Comparison of ENCODE assay signal across 8 mouse cellular contexts in the genomic region with DNA sequence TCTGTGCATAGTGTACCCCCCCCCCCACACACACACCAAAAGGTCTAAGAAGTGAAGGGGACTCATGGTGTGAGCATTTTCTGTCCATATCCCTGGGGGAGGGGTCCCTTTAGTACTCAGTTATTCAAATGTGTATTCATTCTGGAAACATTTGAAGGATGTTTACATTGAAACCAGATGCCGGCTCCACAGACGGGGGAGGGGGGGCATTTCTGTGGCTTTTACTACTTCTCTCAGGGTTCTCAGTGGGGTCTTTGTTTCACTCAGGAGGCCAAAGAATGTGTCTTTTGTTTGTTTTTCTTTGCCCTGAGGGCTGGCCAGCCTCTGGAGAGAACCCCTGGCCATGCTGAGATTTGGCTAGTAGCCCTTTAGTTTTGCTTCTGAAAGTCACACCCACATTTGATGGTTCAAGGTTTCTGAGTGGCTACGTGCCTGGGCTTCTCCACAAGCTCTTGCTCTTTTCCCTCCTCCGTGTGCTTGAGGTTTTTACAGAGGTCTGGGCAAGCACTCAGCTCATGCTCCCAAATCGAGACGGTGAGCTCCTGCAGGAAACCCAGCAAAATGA. TPM values are rescaled to one million over a fixed set of nuclear protein-coding genes. Genes with fewer than 3 reads are reported as not detected.
A peak's percentile ranks its signal among the peaks of the same experiment; 100 is the strongest.
DNase-seq lines count a peak whose midpoint lies in the region; ATAC-seq and TF ChIP-seq lines count a peak whose summit lies in the region.

No protein-coding gene starts in this region.

- no peaks in the 10 kb centered on the region for H3K27me3 ChIP-seq in heart, embryonic 13.5 days (replicated peaks)
- H3K27me3 ChIP-seq in heart, adult 2 months (ENCODE audit: control insufficient read depth, insufficient read depth, low read length): no peaks in the 10 kb centered on the region
- H3K27me3 ChIP-seq in embryonic facial prominence, embryonic 10.5 days (replicated peaks; ENCODE audit: low read depth, poor library complexity, severe bottlenecking): no peaks in the 10 kb centered on the region
- H3K27me3 ChIP-seq in intestine, embryonic 16.5 days (replicated peaks; ENCODE audit: control insufficient read depth, insufficient read depth, low read length): no peaks in the 10 kb centered on the region
- H3K27me3 ChIP-seq in neural tube, embryonic 11.5 days (ENCODE audit: control insufficient read depth, insufficient read depth, low read length): no peaks in the 10 kb centered on the region

- H3K4me3 ChIP-seq in heart, embryonic 13.5 days: no peak overlapping the region
- no peak overlapping the region for H3K4me3 ChIP-seq in heart, adult 2 months
- 0 out of 2 replicates have a peak overlapping the region, but pooled peaks have one; percentile 18 for H3K4me3 ChIP-seq in embryonic facial prominence, embryonic 10.5 days
- H3K4me3 ChIP-seq in intestine, embryonic 16.5 days (ENCODE audit: low read length): no peak overlapping the region
- H3K4me3 ChIP-seq in neural tube, embryonic 11.5 days (ENCODE audit: low read depth, low read length): no peak overlapping the region

- ATAC-seq in heart, embryonic 13.5 days (ENCODE audit: extremely low read depth, insufficient number of reproducible peaks, low FRiP score, low TSS enrichment): peak; percentile 43; the same call in 1 of the 2 replicates
- peak; percentile 83 for ATAC-seq in intestine, embryonic 16.5 days
- peak; percentile 45 for ATAC-seq in neural tube, embryonic 11.5 days (ENCODE audit: insufficient read depth, low FRiP score, low TSS enrichment)
- ATAC-seq in cerebellum, adult (ENCODE audit: insufficient number of reproducible peaks, low FRiP score, low TSS enrichment): no peak

- H3K27ac ChIP-seq in heart, embryonic 13.5 days (replicated peaks): peak overlapping the region; percentile 70
- H3K27ac ChIP-seq in heart, adult 2 months: no peak overlapping the region
- H3K27ac ChIP-seq in embryonic facial prominence, embryonic 10.5 days (replicated peaks): peak overlapping the region; percentile 89
- H3K27ac ChIP-seq in intestine, embryonic 16.5 days (ENCODE audit: low read length): peak overlapping the region; percentile 49
- no peak overlapping the region for H3K27ac ChIP-seq in neural tube, embryonic 11.5 days (ENCODE audit: low read depth, low read length)

- no peak for TF ChIP-seq EP300 in heart, adult 2 months (IDR thresholded peaks at IDR 0.05; ENCODE audit: insufficient read depth, low read depth, low read length)

- no peaks in the 10 kb centered on the region for H3K9me3 ChIP-seq in heart, embryonic 13.5 days
- no peaks in the 10 kb centered on the region for H3K9me3 ChIP-seq in embryonic facial prominence, embryonic 10.5 days
- H3K9me3 ChIP-seq in intestine, embryonic 16.5 days (ENCODE audit: control insufficient read depth, low read length): no peaks in the 10 kb centered on the region
- no peaks in the 10 kb centered on the region for H3K9me3 ChIP-seq in neural tube, embryonic 11.5 days (ENCODE audit: control insufficient read depth, low read length)

- DNase-seq in heart, adult 2 months: no peak
- peak; percentile 99 for DNase-seq in 3T3-L1 (ENCODE audit: low read depth, low spot score)
- DNase-seq in embryonic facial prominence, embryonic 10.5 days (ENCODE audit: low spot score): peak; percentile 88
- peak; percentile 69 for DNase-seq in neural tube, embryonic 11.5 days (ENCODE audit: low spot score)
- no peak for DNase-seq in layer of hippocampus, adult 9-10 months (ENCODE audit: low spot score)

- peaks cover 37% of the 10 kb centered on the region for H3K4me1 ChIP-seq in heart, embryonic 13.5 days
- no peaks in the 10 kb centered on the region for H3K4me1 ChIP-seq in heart, adult 2 months (ENCODE audit: control insufficient read depth, insufficient read depth, low read length)
- H3K4me1 ChIP-seq in embryonic facial prominence, embryonic 10.5 days: peaks cover 22% of the 10 kb centered on the region
- H3K4me1 ChIP-seq in intestine, embryonic 16.5 days (ENCODE audit: control insufficient read depth, insufficient read depth, low read length): no peaks in the 10 kb centered on the region
- peaks cover 5% of the 10 kb centered on the region; the same call in 1 of the 2 replicates for H3K4me1 ChIP-seq in neural tube, embryonic 11.5 days (ENCODE audit: control insufficient read depth, insufficient read depth, low read length)

- TF ChIP-seq CTCF in heart, adult 2 months (IDR thresholded peaks at IDR 0.05): no peak

- 24% methylated on average over 6 of the region's 6 CpGs for WGBS in heart, embryonic 13.5 days
- WGBS in heart, adult 2 months: 23% methylated on average over 6 of the region's 6 CpGs
- WGBS in embryonic facial prominence, embryonic 10.5 days: 4% methylated on average over 6 of the region's 6 CpGs
- 6% methylated on average over 6 of the region's 6 CpGs for WGBS in intestine, embryonic 16.5 days
- WGBS in neural tube, embryonic 11.5 days: 7% methylated on average over 6 of the region's 6 CpGs

- TF ChIP-seq POLR2A in heart, adult 2 months (IDR thresholded peaks at IDR 0.05; ENCODE audit: insufficient read depth, low read depth, low read length): no peak

- H3K79me2 ChIP-seq in heart, adult 2 months (replicated peaks; ENCODE audit: control insufficient read depth, insufficient read depth, low read length): no peaks in the 10 kb centered on the region; the same call in 1 of the 2 replicates

- H3K4me2 ChIP-seq in heart, embryonic 13.5 days: peak overlapping the region; percentile 35; the same call in 1 of the 2 replicates
- H3K4me2 ChIP-seq in intestine, embryonic 16.5 days (ENCODE audit: low read depth, low read length): peak overlapping the region; percentile 30; the same call in 1 of the 2 replicates
- no peak overlapping the region for H3K4me2 ChIP-seq in neural tube, embryonic 11.5 days (ENCODE audit: low read depth)

- H3K9ac ChIP-seq in heart, embryonic 13.5 days: 0 out of 2 replicates have a peak overlapping the region, but pooled peaks have one; percentile 28
- no peak overlapping the region for H3K9ac ChIP-seq in heart, adult 2 months (ENCODE audit: low read depth, low read length)
- 0 out of 2 replicates have a peak overlapping the region, but pooled peaks have one; percentile 40 for H3K9ac ChIP-seq in intestine, embryonic 16.5 days (ENCODE audit: low read depth, low read length)
- H3K9ac ChIP-seq in neural tube, embryonic 11.5 days (ENCODE audit: low read length): no peak overlapping the region

- no peaks in the 10 kb centered on the region for H3K36me3 ChIP-seq in heart, embryonic 13.5 days
- H3K36me3 ChIP-seq in heart, adult 2 months (ENCODE audit: control insufficient read depth, insufficient read depth, low read length): no peaks in the 10 kb centered on the region
- H3K36me3 ChIP-seq in embryonic facial prominence, embryonic 10.5 days (replicated peaks): no peaks in the 10 kb centered on the region
- H3K36me3 ChIP-seq in intestine, embryonic 16.5 days (ENCODE audit: control insufficient read depth, insufficient read depth, low read length): no peaks in the 10 kb centered on the region
- H3K36me3 ChIP-seq in neural tube, embryonic 11.5 days (ENCODE audit: control insufficient read depth, insufficient read depth, low read length): no peaks in the 10 kb centered on the region

- intact Hi-C loops in heart, adult 2 months (cut with DNase I): no loop called here

RNA-seq across cellular contexts. Expression of a gene that starts 24.2 kb away (rescaled TPM):
- 49.3 and 52.6 TPM in 2 replicates for polyA plus RNA-seq in heart, embryonic 13.5 days (2015; fragmentation: Nextera tagmentation; extraction: Ambion mirVana)
- 10 to 100 TPM; 33.7 to 35.2 TPM for total RNA-seq in heart, adult 2 months (2021)
- 3.3 and 7.6 TPM in 2 replicates for polyA plus RNA-seq in heart, adult 2 months (2012; rRNA removed)
- 25.3 and 25.8 TPM in 2 replicates for polyA plus RNA-seq in embryonic facial prominence, embryonic 10.5 days (2016; fragmentation: Nextera tagmentation; extraction: Ambion mirVana)
- polyA plus RNA-seq in intestine, embryonic 16.5 days (2015; fragmentation: Nextera tagmentation; extraction: Ambion mirVana): 21.2 and 22.0 TPM in 2 replicates
- polyA plus RNA-seq in neural tube, embryonic 11.5 days (2014; fragmentation: Nextera tagmentation; extraction: Ambion mirVana): 20.8 and 21.1 TPM in 2 replicates

Comparison
In these comparisons a context has a peak if more than half of its experiments do, and no peak if none do; other contexts are left out.
1. H3K27ac ChIP-seq: peak in heart, embryonic 13.5 days (single experiment), embryonic facial prominence, embryonic 10.5 days (single experiment) and intestine, embryonic 16.5 days (single experiment); none in heart, adult 2 months (single experiment) and neural tube, embryonic 11.5 days (single experiment).
2. H3K9ac ChIP-seq: peak in heart, embryonic 13.5 days (single experiment) and intestine, embryonic 16.5 days (single experiment); none in heart, adult 2 months (single experiment) and neural tube, embryonic 11.5 days (single experiment).
3. DNase-seq: peak in 3T3-L1 (single experiment), embryonic facial prominence, embryonic 10.5 days (single experiment) and neural tube, embryonic 11.5 days (single experiment); none in heart, adult 2 months (0 of 2) and layer of hippocampus, adult 9-10 months (single experiment).